Mouse (Mus musculus) CH12.LX (cell line): ENCODE data around the gene Erbb2. TPM values are rescaled to one million over a fixed set of nuclear protein-coding genes. Genes with fewer than 3 reads are reported as not detected.

Source experiments
- DNase-seq: peaks from one replicate; pipeline ENCODE4 v3.0.0-alpha.2; 2013; ENCODE audit errors: extremely low read depth
- H3K27ac ChIP-seq: 2 replicates; pipeline ENCODE4 v1.5.1; 2012; ENCODE audit warnings: low read depth, mild to moderate bottlenecking, control low read depth, moderate library complexity; ENCODE audit not compliant: insufficient read depth
- H3K27me3 ChIP-seq: replicated peaks from 2 replicates; pipeline ENCODE3; 2012; ENCODE audit warnings: inconsistent platforms
- H3K36me3 ChIP-seq, 2 experiments: replicated peaks in 1 of 2; 2 replicates each; pipeline versions ENCODE3 to v1.6.1; 2012; ENCODE audit warnings: inconsistent platforms in 1 of 2, low read length in 1 of 2, mild to moderate bottlenecking in 1 of 2, mixed read lengths in 1 of 2, moderate library complexity in 1 of 2; ENCODE audit not compliant: control insufficient read depth in 1 of 2, insufficient read depth in 1 of 2
- H3K4me1 ChIP-seq, 2 experiments: 2 replicates each; pipeline ENCODE4 v1.6.1; 2012; ENCODE audit warnings: inconsistent platforms in 1 of 2, moderate library complexity in 1 of 2; ENCODE audit not compliant: insufficient read depth in 2 of 2, control insufficient read depth in 1 of 2
- H3K4me2 ChIP-seq: 2 replicates; pipeline ENCODE4 v1.6.1; 2012; ENCODE audit warnings: low read depth, mild to moderate bottlenecking, control low read depth; ENCODE audit not compliant: poor library complexity, insufficient read depth, severe bottlenecking
- H3K4me3 ChIP-seq, 3 experiments: fragments of 150-350 bp in 1 of 3; sonication (generic) in 1 of 3; replicated peaks in 1 of 3; 2 replicates each; pipeline versions ENCODE3 to v1.5.1; 2011 to 2012; ENCODE audit warnings: low read depth in 2 of 3, low read length in 2 of 3, mild to moderate bottlenecking in 2 of 3, moderate library complexity in 2 of 3, control low read depth in 1 of 3, improper control_type of control experiment in 1 of 3, inconsistent platforms in 1 of 3, mixed read lengths in 1 of 3; ENCODE audit not compliant: poor library complexity in 1 of 3
- H3K79me2 ChIP-seq: replicated peaks from 2 replicates; pipeline ENCODE4 v1.6.1; 2012; ENCODE audit warnings: mild to moderate bottlenecking, moderate library complexity; ENCODE audit not compliant: control insufficient read depth, poor library complexity, insufficient read depth, severe bottlenecking; ENCODE audit errors: extremely low read depth
- H3K9ac ChIP-seq: 2 replicates; pipeline ENCODE4 v1.6.1; 2012; ENCODE audit warnings: low read depth, mild to moderate bottlenecking, control low read depth, moderate library complexity; ENCODE audit not compliant: insufficient read depth
- H3K9me3 ChIP-seq: replicated peaks from 2 replicates; pipeline ENCODE3; 2012; ENCODE audit warnings: low read length, inconsistent platforms, mixed read lengths
- BHLHE40 ChIP-seq: IDR thresholded peaks from 2 replicates; pipeline ENCODE4 v1.6.1; 2011; ENCODE audit warnings: mild to moderate bottlenecking, low read depth, low read length, improper control_type of control experiment
- CHD1 ChIP-seq: IDR thresholded peaks from 2 replicates; pipeline ENCODE4 v1.6.1; 2012; ENCODE audit warnings: low read depth, low read length, improper control_type of control experiment, inconsistent platforms
- ELF1 ChIP-seq: IDR thresholded peaks from 2 replicates; pipeline ENCODE4 v1.6.1; 2014; ENCODE audit warnings: low read depth, mild to moderate bottlenecking, inconsistent platforms, low read length, improper control_type of control experiment
- EP300 ChIP-seq: IDR thresholded peaks from 2 replicates; pipeline ENCODE4 v1.6.1; 2011; ENCODE audit warnings: low read length, improper control_type of control experiment
- ETS1 ChIP-seq: conservative IDR thresholded peaks from 2 replicates; pipeline ENCODE4 v1.6.1; 2012; ENCODE audit warnings: low read depth, mild to moderate bottlenecking, inconsistent platforms, low read length, improper control_type of control experiment, moderate library complexity
- GABPA ChIP-seq: IDR thresholded peaks from 2 replicates; pipeline ENCODE4 v1.6.1; 2012; ENCODE audit warnings: low read depth, low read length, improper control_type of control experiment, inconsistent platforms; ENCODE audit not compliant: insufficient replicate concordance
- JUND ChIP-seq: conservative IDR thresholded peaks from 2 replicates; pipeline ENCODE4 v1.6.1; 2011; ENCODE audit warnings: low read depth, low read length, improper control_type of control experiment
- MAFK ChIP-seq: IDR thresholded peaks from 2 replicates; pipeline ENCODE4 v1.6.1; 2011; ENCODE audit warnings: low read length, improper control_type of control experiment; ENCODE audit not compliant: insufficient replicate concordance
- MAZ ChIP-seq: IDR thresholded peaks from 2 replicates; pipeline ENCODE4 v1.6.1; 2012; ENCODE audit warnings: low read depth, mild to moderate bottlenecking, inconsistent platforms, low read length, improper control_type of control experiment, moderate library complexity
- MEF2A ChIP-seq: IDR thresholded peaks from 2 replicates; pipeline ENCODE4 v1.6.1; 2014; ENCODE audit warnings: low read depth, mild to moderate bottlenecking, inconsistent platforms, low read length, improper control_type of control experiment, borderline replicate concordance
- MXI1 ChIP-seq: IDR thresholded peaks from 2 replicates; pipeline ENCODE4 v1.6.1; 2011; ENCODE audit warnings: mild to moderate bottlenecking, low read depth, low read length, improper control_type of control experiment
- MYC ChIP-seq: IDR thresholded peaks from 2 replicates; pipeline ENCODE4 v1.6.1; 2011; ENCODE audit warnings: low read depth, mild to moderate bottlenecking, improper control_type of control experiment, low read length
- PAX5 ChIP-seq: IDR thresholded peaks from 2 replicates; pipeline ENCODE4 v1.6.1; 2012; ENCODE audit warnings: low read length, inconsistent platforms, mixed read lengths
- POLR2A ChIP-seq: IDR thresholded peaks from 2 replicates; pipeline ENCODE4 v1.6.1; 2011; ENCODE audit warnings: low read depth, mild to moderate bottlenecking, improper control_type of control experiment, low read length
- POLR2AphosphoS2 ChIP-seq: IDR thresholded peaks from 2 replicates; pipeline ENCODE4 v1.6.1; 2011; ENCODE audit warnings: low read depth, low read length, improper control_type of control experiment
- RAD21 ChIP-seq: IDR thresholded peaks from 2 replicates; pipeline ENCODE4 v1.6.1; 2011; ENCODE audit warnings: low read depth, mild to moderate bottlenecking, low read length, improper control_type of control experiment, moderate library complexity
- RCOR1 ChIP-seq: conservative IDR thresholded peaks from 2 replicates; pipeline ENCODE4 v1.6.1; 2012; ENCODE audit warnings: low read depth, mild to moderate bottlenecking, inconsistent platforms, low read length, improper control_type of control experiment
- SIN3A ChIP-seq: IDR thresholded peaks from 2 replicates; pipeline ENCODE4 v1.6.1; 2012; ENCODE audit warnings: low read length, improper control_type of control experiment, inconsistent platforms
- SMC3 ChIP-seq: IDR thresholded peaks from 2 replicates; pipeline ENCODE4 v1.6.1; 2011; ENCODE audit warnings: low read depth, low read length, improper control_type of control experiment
- TBP ChIP-seq: conservative IDR thresholded peaks from 2 replicates; pipeline ENCODE4 v1.6.1; 2011; ENCODE audit warnings: low read depth, low read length, improper control_type of control experiment
- TCF12 ChIP-seq: IDR thresholded peaks from 2 replicates; pipeline ENCODE4 v1.6.1; 2014; ENCODE audit warnings: low read depth, mild to moderate bottlenecking, inconsistent platforms, low read length, improper control_type of control experiment
- USF1 ChIP-seq: IDR thresholded peaks from 2 replicates; pipeline ENCODE4 v1.6.1; 2014; ENCODE audit warnings: low read depth, mild to moderate bottlenecking, inconsistent platforms, low read length, improper control_type of control experiment
- ZC3H11A ChIP-seq: IDR thresholded peaks from 2 replicates; pipeline ENCODE4 v1.6.1; 2012; ENCODE audit warnings: low read depth, mild to moderate bottlenecking, inconsistent platforms, low read length, improper control_type of control experiment
- ZMIZ1 ChIP-seq: IDR thresholded peaks from 2 replicates; pipeline ENCODE4 v1.6.1; 2012; ENCODE audit warnings: low read depth, mild to moderate bottlenecking, inconsistent platforms, low read length, improper control_type of control experiment
- dilution Hi-C: fragments of 300-500 bp; cut with MboI; formaldehyde crosslinking; loops from 2 replicates; pipeline ENCODE4 v1.14.3; 2020; ENCODE audit warnings: low sequenced_read_pairs; ENCODE audit not compliant: extremely low pct_unique_long_range_greater_than_20kb, extremely low pct_ligation_motif_present
- in situ Hi-C: fragments of 300-500 bp; cut with MboI; formaldehyde crosslinking; loops from 3 replicates; pipeline ENCODE4 v1.14.3; 2019; ENCODE audit warnings: low sequenced_read_pairs, low pct_ligation_motif_present, low pct_unique_long_range_greater_than_20kb, mixed read lengths
- polyA plus RNA-seq: library from polyadenylated mRNA; unstranded; fragments of >175 nt; gene quantifications from 2 replicates; pipeline ENCODE4 v1.2.1, GENCODE M21; 2012; ENCODE audit warnings: low read depth; ENCODE audit not compliant: insufficient read length
- total RNA-seq, 2 experiments: library from RNA; depleted of rRNA; stranded (reverse); fragments of 300-350 nt in 1 of 2; fragments of >200 nt in 1 of 2; gene quantifications; 2 replicates each; pipeline ENCODE4 v1.2.3; 2012 to 2014

Erbb2 gene
- total and polyA plus RNA-seq, 3 experiments = 0.06 to 0.17 TPM; not detected in 1

DNA sequence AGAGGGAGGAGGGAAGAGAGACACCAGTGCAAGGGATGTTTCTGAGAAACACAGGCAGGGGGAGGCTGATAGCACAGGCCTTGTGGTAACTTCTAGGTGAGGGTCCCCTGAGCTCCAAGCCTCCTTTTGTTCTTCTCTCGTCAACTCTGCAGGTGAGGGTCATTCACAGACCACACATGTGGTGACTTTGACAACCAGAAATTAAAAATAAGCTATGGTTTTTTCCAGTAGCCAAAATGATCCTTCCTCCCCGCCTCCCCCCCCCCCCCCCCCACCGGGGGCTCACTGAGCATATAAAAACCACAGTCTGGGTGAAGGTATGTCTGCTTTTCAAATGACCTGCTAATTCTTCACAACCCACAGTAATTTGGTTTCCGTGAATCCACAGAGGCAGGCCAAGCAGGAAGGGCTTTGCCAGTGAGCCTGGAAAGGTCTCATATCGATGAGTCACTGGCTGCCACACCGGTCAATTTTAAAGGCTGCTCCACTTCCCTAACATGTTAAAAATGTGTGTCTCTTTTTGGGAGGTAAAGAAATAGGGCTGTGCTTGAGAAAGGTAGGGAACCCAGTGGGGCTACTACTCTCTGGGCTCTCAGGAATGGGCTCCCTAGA lies 48.9 kb downstream of the Erbb2 start:
- TF ChIP-seq POLR2A = peak; percentile 42
- no peak for TF ChIP-seq USF1
- TF ChIP-seq PAX5 = no peak
- TF ChIP-seq RAD21 = no peak
- TF ChIP-seq BHLHE40 = peak; percentile 41; the same call in 1 of the 2 replicates
- peak; percentile 43; the same call in 1 of the 2 replicates for TF ChIP-seq MYC
- 0 out of 2 replicates have a peak, but pooled peaks have one; percentile 4 for TF ChIP-seq MAFK
- 0 out of 2 replicates have a peak, but pooled peaks have one; percentile 44 for TF ChIP-seq ELF1
- peak; percentile 45; the same call in 1 of the 2 replicates for TF ChIP-seq TCF12
- TF ChIP-seq EP300 = peak; percentile 17; the same call in 1 of the 2 replicates
- peak; percentile 58; the same call in 1 of the 2 replicates for TF ChIP-seq MEF2A
- peak; percentile 84; the same call in 1 of the 2 replicates for TF ChIP-seq MAZ
- TF ChIP-seq TBP = no peak
- TF ChIP-seq ETS1 = peak; percentile 53
- TF ChIP-seq, all 38 proteins: peak for 10
- in situ Hi-C loops = no loop called here

GRCm38 (mm10) chr11:98462255-98462654 lies 50.0 kb downstream of the Erbb2 start:
- H3K4me1 ChIP-seq = peaks cover 42 to 88% of the 10 kb centered on the region in 2 experiments
- no peak overlapping the region; the same call in 1 of the 2 replicates for H3K9ac ChIP-seq
- DNase-seq = no peak
- peaks cover 40 to 42% of the 10 kb centered on the region in 2 experiments for H3K36me3 ChIP-seq
- H3K27ac ChIP-seq = peak overlapping the region; percentile 84
- no peak overlapping the region for H3K4me2 ChIP-seq
- in situ Hi-C loops = no loop called here
- no peak overlapping the region for H3K4me3 ChIP-seq
- H3K27me3 ChIP-seq = no peaks in the 10 kb centered on the region
- no peaks in the 10 kb centered on the region for H3K9me3 ChIP-seq
- 0 out of 2 replicates have a peak, but pooled peaks have one; percentile 19 for TF ChIP-seq BHLHE40
- peak; percentile 32; the same call in 1 of the 2 replicates for TF ChIP-seq MEF2A
- TF ChIP-seq SMC3 = no peak
- peak; percentile 72; the same call in 1 of the 2 replicates for TF ChIP-seq ZMIZ1
- TF ChIP-seq ELF1 = no peak
- TF ChIP-seq TBP = no peak
- TF ChIP-seq GABPA = no peak
- no peak for TF ChIP-seq PAX5
- TF ChIP-seq RCOR1 = peak; percentile 77; the same call in 1 of the 2 replicates
- TF ChIP-seq POLR2AphosphoS2 = peak; percentile 66; the same call in 1 of the 2 replicates
- TF ChIP-seq JUND = no peak
- TF ChIP-seq MXI1 = no peak
- peak; percentile 53 for TF ChIP-seq POLR2A
- TF ChIP-seq EP300 = peak; percentile 57; the same call in 1 of the 2 replicates
- TF ChIP-seq ZC3H11A = no peak
- TF ChIP-seq MYC = 0 out of 2 replicates have a peak, but pooled peaks have one; percentile 35
- 0 out of 2 replicates have a peak, but pooled peaks have one; percentile 36 for TF ChIP-seq SIN3A
- TF ChIP-seq CHD1 = no peak
- TF ChIP-seq, all 38 proteins: peak for 9
- dilution Hi-C loops = no loop called here
- H3K79me2 ChIP-seq = peaks cover 22% of the 10 kb centered on the region

More for the DNA sequence above, 48.9 kb downstream of the Erbb2 start:
- peak; percentile 65 for DNase-seq
- H3K4me2 ChIP-seq = peak overlapping the region; percentile 27; the same call in 1 of the 2 replicates
- H3K27ac ChIP-seq = peak overlapping the region; percentile 88
- H3K4me1 ChIP-seq = peaks cover 37 to 86% of the 10 kb centered on the region in 2 experiments
- no peak overlapping the region for H3K4me3 ChIP-seq
- H3K79me2 ChIP-seq = peaks cover 12% of the 10 kb centered on the region
- dilution Hi-C loops = no loop called here
- no peaks in the 10 kb centered on the region for H3K27me3 ChIP-seq
- H3K36me3 ChIP-seq = peaks cover 29 to 31% of the 10 kb centered on the region in 2 experiments
- H3K9me3 ChIP-seq = no peaks in the 10 kb centered on the region
- H3K9ac ChIP-seq = peak overlapping the region; percentile 24
